In genomic region chr16:5382228-5382884, GRCm38 (mm10) we compare ENCODE assay signal across 11 mouse cellular contexts.
DNase-seq lines count a peak whose midpoint lies in the region; ATAC-seq and TF ChIP-seq lines count a peak whose summit lies in the region.
"Had no signal": no experiment of that assay in that cellular context is flagged by ENCODE, and none has a peak within 500 bp of the region (broad histone marks: within the 10 kb centered on the region; RNA-seq: fewer than 3 reads in every experiment).

No protein-coding gene starts in this region.

- H3K4me3 ChIP-seq in forebrain, embryonic 10.5 days, result no peak overlapping the region
- H3K4me3 ChIP-seq in forebrain, embryonic 11.5 days (ENCODE audit: low read depth, low read length), result no peak overlapping the region
- H3K4me3 ChIP-seq in layer of hippocampus, adult 2 months, result no peak overlapping the region
- no peak overlapping the region for H3K4me3 ChIP-seq in midbrain, embryonic 16.5 days (ENCODE audit: low read depth, low read length)
- no peak overlapping the region for H3K4me3 ChIP-seq in liver, embryonic 12.5 days
- H3K4me3 ChIP-seq: limb, embryonic 13.5 days had no signal

- H3K27me3 ChIP-seq in forebrain, embryonic 10.5 days (ENCODE audit: poor library complexity, severe bottlenecking), result no peaks in the 10 kb centered on the region
- no peaks in the 10 kb centered on the region for H3K27me3 ChIP-seq in forebrain, embryonic 11.5 days (ENCODE audit: control insufficient read depth, insufficient read depth, low read length)
- no peaks in the 10 kb centered on the region for H3K27me3 ChIP-seq in midbrain, embryonic 16.5 days (ENCODE audit: control insufficient read depth, insufficient read depth, low read depth, low read length)
- 0 out of 2 replicates have a peak, but pooled peaks cover 1% of the 10 kb centered on the region for H3K27me3 ChIP-seq in liver, embryonic 12.5 days (replicated peaks)
- H3K27me3 ChIP-seq: limb, embryonic 13.5 days had no signal

- no peak for TF ChIP-seq CTCF in layer of hippocampus, adult 2 months (conservative IDR thresholded peaks at IDR 0.05)
- no peak for TF ChIP-seq CTCF in brain, embryonic 14.5 days (IDR thresholded peaks at IDR 0.05; ENCODE audit: borderline replicate concordance, extremely low read depth, insufficient read depth, insufficient read length)

- H3K9ac ChIP-seq in forebrain, embryonic 11.5 days (ENCODE audit: low read length), result no peak overlapping the region
- no peak overlapping the region for H3K9ac ChIP-seq in midbrain, embryonic 16.5 days (ENCODE audit: low read depth, low read length)
- H3K9ac ChIP-seq in liver, embryonic 12.5 days, result no peak overlapping the region
- H3K9ac ChIP-seq: limb, embryonic 13.5 days had no signal

- no peak overlapping the region for H3K4me2 ChIP-seq in forebrain, embryonic 11.5 days (ENCODE audit: low read depth, low read length, severe bottlenecking)
- H3K4me2 ChIP-seq in midbrain, embryonic 16.5 days (ENCODE audit: low read length), result no peak overlapping the region
- no peak overlapping the region for H3K4me2 ChIP-seq in liver, embryonic 12.5 days
- H3K4me2 ChIP-seq: limb, embryonic 13.5 days had no signal

- H3K9me3 ChIP-seq in forebrain, embryonic 10.5 days, result no peaks in the 10 kb centered on the region
- H3K9me3 ChIP-seq in forebrain, embryonic 11.5 days (ENCODE audit: control insufficient read depth, low read length), result no peaks in the 10 kb centered on the region
- no peaks in the 10 kb centered on the region for H3K9me3 ChIP-seq in midbrain, embryonic 16.5 days (replicated peaks; ENCODE audit: control insufficient read depth, low read length, poor library complexity, severe bottlenecking)
- no peaks in the 10 kb centered on the region for H3K9me3 ChIP-seq in liver, embryonic 12.5 days (replicated peaks)
- H3K9me3 ChIP-seq: limb, embryonic 13.5 days had no signal

- WGBS in forebrain, embryonic 10.5 days, result 40% methylated on average over 6 of the region's 6 CpGs
- 27% methylated on average over 6 of the region's 6 CpGs for WGBS in forebrain, embryonic 11.5 days
- 26% methylated on average over 6 of the region's 6 CpGs for WGBS in midbrain, embryonic 16.5 days
- 19% methylated on average over 6 of the region's 6 CpGs for WGBS in liver, embryonic 12.5 days (ENCODE audit: insufficient replicate concordance)

- ATAC-seq in forebrain, embryonic 11.5 days (replicated peaks; ENCODE audit: low FRiP score), result no peak
- ATAC-seq in midbrain, embryonic 16.5 days, result peak; percentile 54; the same call in 1 of the 2 replicates
- no peak for ATAC-seq in liver, embryonic 12.5 days

- DNase-seq in forebrain, embryonic 10.5 days (ENCODE audit: extremely low spot score, low spot score), result no peak
- DNase-seq in forebrain, embryonic 11.5 days (ENCODE audit: low spot score), result no peak
- DNase-seq in layer of hippocampus, adult 2 months (ENCODE audit: low spot score in 2 of 2), result peak in 1 of 2 experiments; percentile 44
- DNase-seq in layer of hippocampus, adult 9-10 months (ENCODE audit: low spot score), result no peak
- peak; percentile 79 for DNase-seq in brain, embryonic 14.5 days (ENCODE audit: low read depth)
- DNase-seq in kidney, postnatal 36 days, result no peak
- DNase-seq: B cell, adult 2 months; cerebellum, adult 18-20 months had no signal

- peaks cover 15% of the 10 kb centered on the region for H3K4me1 ChIP-seq in forebrain, embryonic 10.5 days
- H3K4me1 ChIP-seq in forebrain, embryonic 11.5 days (replicated peaks; ENCODE audit: control insufficient read depth, insufficient read depth, low read length), result no peaks in the 10 kb centered on the region
- peaks cover 9% of the 10 kb centered on the region for H3K4me1 ChIP-seq in midbrain, embryonic 16.5 days (ENCODE audit: control insufficient read depth, insufficient read depth, low read length)
- no peaks in the 10 kb centered on the region for H3K4me1 ChIP-seq in liver, embryonic 12.5 days

- no peaks in the 10 kb centered on the region for H3K36me3 ChIP-seq in forebrain, embryonic 10.5 days (replicated peaks)
- no peaks in the 10 kb centered on the region for H3K36me3 ChIP-seq in forebrain, embryonic 11.5 days (ENCODE audit: control insufficient read depth, insufficient read depth, low read length)
- no peaks in the 10 kb centered on the region for H3K36me3 ChIP-seq in midbrain, embryonic 16.5 days (ENCODE audit: control insufficient read depth, insufficient read depth, low read length)
- no peaks in the 10 kb centered on the region for H3K36me3 ChIP-seq in liver, embryonic 12.5 days
- H3K36me3 ChIP-seq: limb, embryonic 13.5 days had no signal

- peak overlapping the region; percentile 33; the same call in 1 of the 2 replicates for H3K27ac ChIP-seq in forebrain, embryonic 10.5 days
- H3K27ac ChIP-seq in forebrain, embryonic 11.5 days (ENCODE audit: low read depth, low read length), result no peak overlapping the region
- H3K27ac ChIP-seq in layer of hippocampus, adult 2 months, result peak overlapping the region; percentile 19; the same call in 1 of the 2 replicates
- H3K27ac ChIP-seq in midbrain, embryonic 16.5 days (ENCODE audit: low read length), result peak overlapping the region; percentile 51
- no peak overlapping the region for H3K27ac ChIP-seq in liver, embryonic 12.5 days
- H3K27ac ChIP-seq: limb, embryonic 13.5 days had no signal

- no peak for TF ChIP-seq POLR2A in brain, embryonic 14.5 days (IDR thresholded peaks at IDR 0.05; ENCODE audit: borderline replicate concordance, extremely low read depth, insufficient read depth, insufficient read length, poor library complexity, severe bottlenecking)

Comparison
In these comparisons a context has a peak if more than half of its experiments do, and no peak if none do; other contexts are left out.
1. H3K27ac ChIP-seq: peak in forebrain, embryonic 10.5 days (single experiment), layer of hippocampus, adult 2 months (single experiment) and midbrain, embryonic 16.5 days (single experiment); none in forebrain, embryonic 11.5 days (single experiment) and liver, embryonic 12.5 days (single experiment).